Mouse (Mus musculus): ENCODE data around the gene Ky.

DNA sequence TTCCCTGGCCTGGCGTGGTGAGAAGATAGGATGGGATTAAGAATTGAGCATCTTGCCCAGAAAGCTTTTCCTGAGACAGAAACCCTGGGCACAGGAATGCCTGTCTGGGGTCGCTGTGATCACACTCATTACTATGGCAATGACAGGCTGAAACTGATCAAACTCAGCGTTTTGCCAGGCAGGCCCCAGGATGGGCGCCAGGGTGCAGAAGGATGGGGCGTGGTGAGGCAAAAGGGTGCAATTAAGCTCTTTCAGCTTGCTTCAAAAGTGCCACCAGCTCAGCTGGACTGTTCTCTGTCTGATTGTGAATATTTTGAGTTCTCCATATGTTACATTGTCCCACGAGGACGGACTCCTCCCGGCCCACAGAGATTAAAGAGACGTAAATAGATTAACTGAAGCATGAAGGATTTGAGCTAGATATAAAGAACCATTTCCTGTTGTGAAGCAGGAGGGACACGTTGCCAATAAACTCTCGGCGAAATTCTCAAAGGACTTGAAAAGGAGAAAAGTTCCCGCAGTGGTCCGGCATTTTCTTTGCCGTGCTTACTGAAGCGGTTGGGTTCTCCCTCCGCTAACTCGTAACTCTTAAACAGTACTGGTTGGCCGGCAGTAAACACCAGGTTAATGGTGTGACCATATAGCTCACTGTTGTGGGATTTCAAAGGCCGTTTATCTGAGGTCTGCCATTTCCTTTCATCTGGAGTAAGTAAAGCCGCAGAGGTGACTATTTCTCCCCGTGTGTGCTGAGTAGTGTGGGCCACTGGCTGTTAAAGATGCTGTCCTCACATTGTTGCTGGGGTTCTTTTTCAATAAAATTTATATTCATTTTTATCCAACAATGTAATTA lies 40.1 kb downstream of the Ky start:
- TF ChIP-seq POLR2A (IDR thresholded peaks at IDR 0.05; ENCODE audit: insufficient read depth, low read depth, low read length) = no peak
- no peak for TF ChIP-seq CTCF (IDR thresholded peaks at IDR 0.05; ENCODE audit: insufficient read depth, low read depth, low read length)

Measured in olfactory bulb, adult 2 months (tissue).